Mouse (Mus musculus): ENCODE measurements around the gene Vasp.

DNA sequence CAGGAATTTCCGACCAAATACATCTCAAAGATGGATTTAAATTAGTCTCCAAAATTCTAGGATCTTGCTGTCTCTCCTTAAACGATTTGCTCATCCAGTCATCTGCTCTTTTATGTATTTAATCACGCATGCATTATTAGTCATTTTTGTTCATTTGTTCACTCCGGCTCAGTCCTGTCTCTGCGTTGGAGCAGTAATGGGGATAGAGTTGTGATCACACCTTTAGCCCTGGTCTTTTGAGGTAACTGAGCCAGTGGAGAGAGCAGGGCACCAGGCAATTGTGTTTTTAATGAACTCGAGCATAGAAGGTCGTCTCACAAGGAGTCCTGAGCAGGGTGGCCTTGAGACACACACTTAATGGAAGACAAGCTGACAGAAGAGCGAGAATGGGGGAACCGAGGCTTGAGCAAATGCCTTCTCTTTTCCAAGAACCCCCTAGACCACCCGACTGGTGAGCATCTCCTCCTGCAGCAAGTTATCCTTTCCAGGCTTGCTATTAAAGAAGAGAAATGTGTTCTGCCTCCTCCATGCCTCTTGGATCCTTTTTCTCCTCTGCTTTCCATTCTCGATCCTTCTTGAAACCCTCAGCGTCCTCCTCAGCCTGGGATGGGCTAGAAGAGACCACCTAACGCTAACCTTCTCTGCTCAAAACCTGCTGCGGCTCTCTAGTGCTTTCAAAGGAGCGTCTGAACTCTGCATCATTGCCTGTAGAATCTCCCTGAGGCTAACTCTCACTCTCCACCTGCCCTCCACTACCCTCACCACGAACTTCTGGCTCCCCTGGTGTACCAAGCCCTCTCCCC, 30.0 kb upstream of the Vasp start:
- no peak for TF ChIP-seq POLR2A (IDR thresholded peaks at IDR 0.05; ENCODE audit: insufficient read depth, low read length)
- no peak for TF ChIP-seq CTCF (IDR thresholded peaks at IDR 0.05; ENCODE audit: low read depth, low read length)
- TF ChIP-seq EP300 (IDR thresholded peaks at IDR 0.05; ENCODE audit: insufficient read depth, low read depth, low read length): no peak

Measured in ES-Bruce4 (cell line).